Mouse (Mus musculus) right cerebral cortex, postnatal 14 days (tissue): ENCODE measurements around the gene Meioc.

Experiments used
- DNase-seq: peaks from one replicate; pipeline ENCODE4 v3.0.0; 2022

Meioc gene

GRCm38 (mm10) chr11:102663416-102663815, at the start of gene Meioc:
Gene Meioc, plus strand, starts transcription at chr11:102663716.
- no peak for DNase-seq

DNA sequence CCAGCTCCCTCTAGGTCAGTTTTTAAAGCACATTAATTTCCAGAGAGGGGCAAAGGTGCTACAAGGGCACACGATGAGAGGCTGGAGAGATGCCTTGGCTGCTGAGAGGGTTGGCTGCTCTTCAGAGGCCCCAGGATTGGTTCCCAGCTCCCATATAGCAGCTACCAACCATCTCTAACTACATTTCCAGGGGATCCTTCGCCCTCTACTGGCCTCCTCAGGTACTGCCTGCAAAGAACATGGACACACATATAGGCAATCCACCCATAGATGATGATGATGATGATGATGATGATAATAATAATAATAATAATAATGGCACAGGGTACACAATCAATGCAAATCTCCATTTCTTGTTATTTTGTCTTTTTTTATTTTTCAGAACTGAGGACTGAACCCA, 44.1 kb upstream of the Meioc start:
- DNase-seq = no peak

DNA sequence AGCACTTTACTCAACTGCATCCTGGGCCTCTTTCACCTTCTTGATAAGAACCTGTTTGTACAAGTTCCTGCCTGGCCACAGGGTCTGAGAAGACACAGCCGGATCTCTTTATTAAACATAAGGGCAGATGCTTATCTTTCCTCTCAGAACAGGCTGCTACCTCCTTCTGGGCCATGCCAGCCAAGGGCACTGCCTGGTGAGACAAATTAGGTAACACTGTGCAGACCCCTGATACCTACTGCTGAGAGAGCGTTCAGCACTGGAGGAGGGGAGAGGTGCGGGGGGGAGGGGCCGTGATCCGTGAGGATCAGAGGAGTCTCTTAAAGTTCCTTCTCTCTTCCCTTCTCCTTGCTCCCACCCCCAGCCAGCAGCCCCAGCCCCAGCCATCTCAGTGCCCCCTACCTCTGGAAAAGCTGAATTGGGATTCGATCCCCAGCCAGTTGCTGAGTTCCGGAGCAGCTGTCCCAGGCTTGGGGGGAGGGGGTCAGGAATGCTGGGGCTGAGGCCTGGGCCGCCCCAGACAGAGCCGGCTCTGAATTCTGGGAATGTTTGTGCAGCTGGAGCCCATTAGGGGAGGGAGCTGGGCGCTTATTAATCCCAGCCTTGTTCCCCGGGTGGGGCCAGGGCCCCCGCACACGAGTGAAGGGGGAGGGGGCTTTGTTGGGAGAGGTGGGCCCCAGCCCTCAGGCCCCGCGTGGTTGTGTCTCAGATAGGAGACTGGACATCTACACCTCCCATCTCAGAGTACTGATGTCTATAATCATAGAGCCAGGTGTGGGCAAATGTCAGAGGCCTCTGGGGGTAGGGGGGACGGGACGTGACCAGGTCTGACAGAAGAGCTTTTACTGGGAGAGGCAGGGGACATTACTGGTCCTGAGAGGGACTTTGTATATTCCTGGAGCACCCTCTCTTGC, 39.4 kb upstream of the Meioc start:
- peak; percentile 19 for DNase-seq

GRCm38 (mm10) chr11:102624888-102625407, 38.6 kb upstream of the Meioc start:
- no peak for DNase-seq

GRCm38 (mm10) chr11:102627171-102627931, 36.2 kb upstream of the Meioc start:
- DNase-seq = no peak

- DNase-seq = no peak
These were observed 35.0 kb upstream of the Meioc start for GRCm38 (mm10) chr11:102628529-102628928.

- DNase-seq = no peak
These were observed 34.1 kb upstream of the Meioc start for GRCm38 (mm10) chr11:102629375-102629774.

GRCm38 (mm10) chr11:102630731-102631130, 32.8 kb upstream of the Meioc start:
- DNase-seq = no peak

GRCm38 (mm10) chr11:102631203-102631602, 32.3 kb upstream of the Meioc start:
- no peak for DNase-seq

GRCm38 (mm10) chr11:102632725-102633124, 30.8 kb upstream of the Meioc start:
- no peak for DNase-seq

DNA sequence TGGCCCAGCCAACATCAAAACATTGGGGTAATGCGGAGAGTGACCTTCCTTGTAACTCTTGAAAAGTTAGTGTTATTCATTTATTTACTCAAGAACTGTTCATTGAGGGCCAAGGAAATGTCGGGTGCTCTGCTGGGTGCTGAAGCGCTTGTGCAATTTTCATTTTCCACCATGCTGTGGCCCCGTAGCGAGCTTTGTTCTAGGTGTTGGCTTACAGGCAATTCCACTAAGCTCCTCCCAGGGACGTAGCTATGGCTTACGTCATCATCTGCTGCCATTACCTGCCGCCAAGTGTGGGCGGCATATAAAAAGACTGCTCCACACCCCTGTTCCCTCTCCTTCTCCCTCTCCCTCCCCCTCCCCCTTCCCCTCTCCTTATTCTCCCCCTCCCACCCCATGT, 30.1 kb upstream of the Meioc start:
- no peak for DNase-seq

- no peak for DNase-seq
These were observed 26.6 kb upstream of the Meioc start for GRCm38 (mm10) chr11:102636887-102637286.

GRCm38 (mm10) chr11:102643891-102644382, 19.6 kb upstream of the Meioc start:
- DNase-seq = no peak

GRCm38 (mm10) chr11:102646226-102646625, 17.3 kb upstream of the Meioc start:
- DNase-seq = no peak

GRCm38 (mm10) chr11:102647885-102648284, 15.6 kb upstream of the Meioc start:
- DNase-seq = no peak

DNA sequence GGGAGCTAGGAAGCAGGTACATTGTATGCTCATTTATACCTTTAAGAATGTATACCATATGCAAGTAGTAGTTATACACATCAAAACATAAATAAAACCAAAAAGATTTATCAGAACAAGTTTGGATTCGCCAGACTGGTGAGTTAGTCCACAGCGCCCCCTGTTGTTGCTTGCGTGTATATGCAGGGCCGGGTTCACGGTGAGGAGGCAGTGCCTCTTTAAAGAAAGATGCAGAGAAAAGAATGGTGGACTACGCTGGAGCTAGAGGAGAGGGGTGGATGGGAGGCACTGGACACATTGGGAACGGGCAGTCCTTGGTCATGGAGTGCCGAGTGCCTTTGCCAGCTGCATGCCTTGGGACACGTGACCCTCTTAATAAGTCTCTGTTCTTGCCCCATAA, 12.1 kb upstream of the Meioc start:
- DNase-seq = peak; percentile 69

GRCm38 (mm10) chr11:102652844-102653243, 10.7 kb upstream of the Meioc start:
- DNase-seq = peak; percentile 21

DNA sequence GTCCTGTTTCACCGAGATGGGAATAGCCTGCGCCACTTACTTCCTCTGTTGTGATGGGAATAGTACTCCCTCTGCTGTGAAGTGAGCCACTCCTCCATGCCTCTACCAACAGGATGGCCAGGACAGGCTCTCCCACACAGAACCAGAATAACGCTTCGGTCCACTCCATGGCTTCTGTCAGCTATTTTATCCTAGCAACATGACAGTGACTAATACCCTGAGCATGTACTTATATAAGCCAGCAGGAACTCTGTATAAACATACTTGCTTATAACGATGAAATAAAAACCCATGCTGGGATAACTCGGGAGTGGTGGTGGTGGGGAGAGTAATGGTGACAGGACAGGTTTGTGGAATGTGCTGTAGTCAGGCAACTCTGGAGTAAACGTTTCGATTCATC, 7.6 kb upstream of the Meioc start:
- no peak for DNase-seq

DNA sequence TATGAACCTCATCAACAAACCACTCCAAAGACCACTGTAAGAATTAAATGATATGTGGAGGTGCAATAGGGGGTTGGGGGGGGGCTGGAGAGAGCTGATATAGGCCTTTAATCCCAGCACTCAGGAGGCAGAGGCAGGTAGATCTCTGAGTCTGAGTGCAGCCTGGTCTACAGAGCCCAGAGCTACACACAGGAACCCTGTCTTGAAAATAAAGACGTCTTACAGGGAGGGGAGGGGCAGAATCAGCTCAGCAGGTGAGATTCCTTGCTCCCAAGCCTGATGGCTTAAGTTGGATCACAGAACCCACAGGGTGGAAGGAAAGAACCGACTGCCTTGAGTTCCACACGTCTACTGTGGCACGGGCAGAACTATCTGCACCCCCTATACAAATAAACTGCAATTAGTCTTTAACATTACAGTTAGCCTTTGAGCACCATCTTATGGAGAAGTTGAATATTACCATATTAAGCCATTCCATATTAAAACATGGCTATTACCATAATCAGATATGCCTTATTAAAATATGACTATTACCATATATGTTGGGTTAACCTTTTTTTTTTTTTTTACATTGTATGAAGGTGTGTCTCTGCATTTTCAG, 7.1 kb upstream of the Meioc start:
- no peak for DNase-seq

- DNase-seq = no peak
These were observed 6.6 kb upstream of the Meioc start for GRCm38 (mm10) chr11:102656931-102657330.

GRCm38 (mm10) chr11:102665151-102665550, 1.6 kb downstream of the Meioc start:
- no peak for DNase-seq

GRCm38 (mm10) chr11:102665637-102666435, 2.3 kb downstream of the Meioc start:
- no peak for DNase-seq
